Mouse (Mus musculus) CH12.LX (cell line): ENCODE measurements at regions not wholly inside any gene's neighbourhood (a gene's known extent, or its start where the extent isn't known, plus 50 kb on each side); places are given as distances from the start of the nearest gene placed in this dataset.

Experiments
- DNase-seq: peaks from one replicate; pipeline ENCODE4 v3.0.0-alpha.2; 2013; ENCODE audit errors: extremely low read depth
- H3K27ac ChIP-seq: 2 replicates; pipeline ENCODE4 v1.5.1; 2012; ENCODE audit warnings: low read depth, mild to moderate bottlenecking, control low read depth, moderate library complexity; ENCODE audit not compliant: insufficient read depth
- H3K27me3 ChIP-seq: replicated peaks from 2 replicates; pipeline ENCODE3; 2012; ENCODE audit warnings: inconsistent platforms
- H3K36me3 ChIP-seq, 2 experiments: replicated peaks in 1 of 2; 2 replicates each; pipeline versions ENCODE3 to v1.6.1; 2012; ENCODE audit warnings: inconsistent platforms in 1 of 2, low read length in 1 of 2, mild to moderate bottlenecking in 1 of 2, mixed read lengths in 1 of 2, moderate library complexity in 1 of 2; ENCODE audit not compliant: control insufficient read depth in 1 of 2, insufficient read depth in 1 of 2
- H3K4me1 ChIP-seq, 2 experiments: 2 replicates each; pipeline ENCODE4 v1.6.1; 2012; ENCODE audit warnings: inconsistent platforms in 1 of 2, moderate library complexity in 1 of 2; ENCODE audit not compliant: insufficient read depth in 2 of 2, control insufficient read depth in 1 of 2
- H3K4me2 ChIP-seq: 2 replicates; pipeline ENCODE4 v1.6.1; 2012; ENCODE audit warnings: low read depth, mild to moderate bottlenecking, control low read depth; ENCODE audit not compliant: poor library complexity, insufficient read depth, severe bottlenecking
- H3K4me3 ChIP-seq, 3 experiments: fragments of 150-350 bp in 1 of 3; sonication (generic) in 1 of 3; replicated peaks in 1 of 3; 2 replicates each; pipeline versions ENCODE3 to v1.5.1; 2011 to 2012; ENCODE audit warnings: low read depth in 2 of 3, low read length in 2 of 3, mild to moderate bottlenecking in 2 of 3, moderate library complexity in 2 of 3, control low read depth in 1 of 3, improper control_type of control experiment in 1 of 3, inconsistent platforms in 1 of 3, mixed read lengths in 1 of 3; ENCODE audit not compliant: poor library complexity in 1 of 3
- H3K79me2 ChIP-seq: replicated peaks from 2 replicates; pipeline ENCODE4 v1.6.1; 2012; ENCODE audit warnings: mild to moderate bottlenecking, moderate library complexity; ENCODE audit not compliant: control insufficient read depth, poor library complexity, insufficient read depth, severe bottlenecking; ENCODE audit errors: extremely low read depth
- H3K9ac ChIP-seq: 2 replicates; pipeline ENCODE4 v1.6.1; 2012; ENCODE audit warnings: low read depth, mild to moderate bottlenecking, control low read depth, moderate library complexity; ENCODE audit not compliant: insufficient read depth
- H3K9me3 ChIP-seq: replicated peaks from 2 replicates; pipeline ENCODE3; 2012; ENCODE audit warnings: low read length, inconsistent platforms, mixed read lengths
- BHLHE40 ChIP-seq: IDR thresholded peaks from 2 replicates; pipeline ENCODE4 v1.6.1; 2011; ENCODE audit warnings: mild to moderate bottlenecking, low read depth, low read length, improper control_type of control experiment
- CTCF ChIP-seq, 2 experiments: IDR thresholded peaks in 1 of 2; conservative IDR thresholded peaks in 1 of 2; 2 replicates each; pipeline ENCODE4 v1.5.1; 2011 to 2012; ENCODE audit warnings: low read depth in 2 of 2, low read length in 2 of 2, improper control_type of control experiment in 1 of 2, inconsistent platforms in 1 of 2, mild to moderate bottlenecking in 1 of 2, moderate library complexity in 1 of 2
- ELF1 ChIP-seq: IDR thresholded peaks from 2 replicates; pipeline ENCODE4 v1.6.1; 2014; ENCODE audit warnings: low read depth, mild to moderate bottlenecking, inconsistent platforms, low read length, improper control_type of control experiment
- GABPA ChIP-seq: IDR thresholded peaks from 2 replicates; pipeline ENCODE4 v1.6.1; 2012; ENCODE audit warnings: low read depth, low read length, improper control_type of control experiment, inconsistent platforms; ENCODE audit not compliant: insufficient replicate concordance
- MAX ChIP-seq: IDR thresholded peaks from 2 replicates; pipeline ENCODE4 v1.6.1; 2011; ENCODE audit warnings: low read length, improper control_type of control experiment
- MAZ ChIP-seq: IDR thresholded peaks from 2 replicates; pipeline ENCODE4 v1.6.1; 2012; ENCODE audit warnings: low read depth, mild to moderate bottlenecking, inconsistent platforms, low read length, improper control_type of control experiment, moderate library complexity
- NELFE ChIP-seq: IDR thresholded peaks from 2 replicates; pipeline ENCODE4 v1.6.1; 2011; ENCODE audit warnings: low read depth, low read length, improper control_type of control experiment
- PAX5 ChIP-seq: IDR thresholded peaks from 2 replicates; pipeline ENCODE4 v1.6.1; 2012; ENCODE audit warnings: low read length, inconsistent platforms, mixed read lengths
- RCOR1 ChIP-seq: conservative IDR thresholded peaks from 2 replicates; pipeline ENCODE4 v1.6.1; 2012; ENCODE audit warnings: low read depth, mild to moderate bottlenecking, inconsistent platforms, low read length, improper control_type of control experiment
- SIN3A ChIP-seq: IDR thresholded peaks from 2 replicates; pipeline ENCODE4 v1.6.1; 2012; ENCODE audit warnings: low read length, improper control_type of control experiment, inconsistent platforms
- TBP ChIP-seq: conservative IDR thresholded peaks from 2 replicates; pipeline ENCODE4 v1.6.1; 2011; ENCODE audit warnings: low read depth, low read length, improper control_type of control experiment
- TCF12 ChIP-seq: IDR thresholded peaks from 2 replicates; pipeline ENCODE4 v1.6.1; 2014; ENCODE audit warnings: low read depth, mild to moderate bottlenecking, inconsistent platforms, low read length, improper control_type of control experiment
- UBTF ChIP-seq: IDR thresholded peaks from 2 replicates; pipeline ENCODE4 v1.6.1; 2012; ENCODE audit warnings: low read depth, mild to moderate bottlenecking, inconsistent platforms, low read length, improper control_type of control experiment, moderate library complexity
- ZKSCAN1 ChIP-seq: IDR thresholded peaks from 2 replicates; pipeline ENCODE4 v1.6.1; 2012; ENCODE audit warnings: low read depth, inconsistent platforms, low read length, improper control_type of control experiment, borderline replicate concordance
- ZMIZ1 ChIP-seq: IDR thresholded peaks from 2 replicates; pipeline ENCODE4 v1.6.1; 2012; ENCODE audit warnings: low read depth, mild to moderate bottlenecking, inconsistent platforms, low read length, improper control_type of control experiment
- dilution Hi-C: fragments of 300-500 bp; cut with MboI; formaldehyde crosslinking; loops from 2 replicates; pipeline ENCODE4 v1.14.3; 2020; ENCODE audit warnings: low sequenced_read_pairs; ENCODE audit not compliant: extremely low pct_unique_long_range_greater_than_20kb, extremely low pct_ligation_motif_present
- in situ Hi-C: fragments of 300-500 bp; cut with MboI; formaldehyde crosslinking; loops from 3 replicates; pipeline ENCODE4 v1.14.3; 2019; ENCODE audit warnings: low sequenced_read_pairs, low pct_ligation_motif_present, low pct_unique_long_range_greater_than_20kb, mixed read lengths

DNA sequence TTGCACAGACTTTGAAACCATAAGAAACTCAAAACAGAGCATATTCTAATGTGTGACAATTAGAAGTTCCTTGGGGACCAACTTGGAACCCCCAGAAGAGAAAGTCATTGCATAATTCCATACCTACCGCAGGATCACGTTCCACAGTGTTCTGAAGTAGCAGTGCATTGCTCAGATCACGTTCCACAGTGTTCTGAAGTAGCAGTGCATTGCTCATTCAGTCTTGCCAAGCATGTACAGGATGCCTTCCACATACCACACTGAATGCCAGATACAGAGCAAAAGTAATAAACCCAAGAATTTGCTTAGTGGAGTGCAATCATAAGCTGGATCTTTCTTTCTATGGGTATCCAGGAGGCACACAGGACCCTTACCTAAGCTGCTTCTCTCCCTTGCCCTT is 78.4 kb upstream of the Boc start:
- no peaks in the 10 kb centered on the region for H3K9me3 ChIP-seq
- TF ChIP-seq CTCF (conservative IDR thresholded peaks at IDR 0.05 in 1 of 2, IDR thresholded peaks at IDR 0.05 in 1 of 2; ENCODE audit: low read depth in 2 of 2, low read length in 2 of 2) (no peak), TCF12 (no peak), NELFE (no peak)

DNA sequence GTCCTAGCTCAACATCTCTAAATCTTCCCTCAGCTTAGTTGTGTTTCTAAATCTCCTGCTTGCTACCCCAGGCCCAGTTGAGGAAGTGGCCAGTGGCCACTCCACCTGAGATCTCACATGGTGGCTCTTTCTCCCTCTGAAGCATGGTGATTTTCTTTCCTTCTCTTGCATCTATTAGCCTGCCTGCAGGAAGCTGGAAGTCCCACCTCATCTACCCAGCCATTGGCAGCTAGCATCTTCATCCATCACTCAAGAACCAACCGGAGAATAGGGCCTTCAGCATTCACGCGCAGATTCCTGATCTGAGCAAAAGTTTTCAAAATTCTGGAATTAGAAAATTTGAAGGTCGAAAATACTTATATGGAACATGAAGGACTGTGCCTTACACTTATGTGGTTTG is 75.8 kb upstream of the Boc start:
- no peak overlapping the region for H3K4me3 ChIP-seq

More for the DNA sequence above, 78.4 kb upstream of the Boc start:
- in situ Hi-C loops (loop anchor here (10.0 kb wide), 1 partner anchor 152 kb away; no protein-coding TSS in a partner anchor), dilution Hi-C loops (no loop called here)
- DNase-seq = no peak
- Histone ChIP-seq H3K27me3 (no peaks in the 10 kb centered on the region), H3K36me3 (no peaks in the 10 kb centered on the region), H3K27ac (no peak overlapping the region), H3K4me1 (no peaks in the 10 kb centered on the region), H3K9ac (no peak overlapping the region), H3K79me2 (no peaks in the 10 kb centered on the region), H3K4me2 (no peak overlapping the region), H3K4me3 (no peak overlapping the region)

DNA sequence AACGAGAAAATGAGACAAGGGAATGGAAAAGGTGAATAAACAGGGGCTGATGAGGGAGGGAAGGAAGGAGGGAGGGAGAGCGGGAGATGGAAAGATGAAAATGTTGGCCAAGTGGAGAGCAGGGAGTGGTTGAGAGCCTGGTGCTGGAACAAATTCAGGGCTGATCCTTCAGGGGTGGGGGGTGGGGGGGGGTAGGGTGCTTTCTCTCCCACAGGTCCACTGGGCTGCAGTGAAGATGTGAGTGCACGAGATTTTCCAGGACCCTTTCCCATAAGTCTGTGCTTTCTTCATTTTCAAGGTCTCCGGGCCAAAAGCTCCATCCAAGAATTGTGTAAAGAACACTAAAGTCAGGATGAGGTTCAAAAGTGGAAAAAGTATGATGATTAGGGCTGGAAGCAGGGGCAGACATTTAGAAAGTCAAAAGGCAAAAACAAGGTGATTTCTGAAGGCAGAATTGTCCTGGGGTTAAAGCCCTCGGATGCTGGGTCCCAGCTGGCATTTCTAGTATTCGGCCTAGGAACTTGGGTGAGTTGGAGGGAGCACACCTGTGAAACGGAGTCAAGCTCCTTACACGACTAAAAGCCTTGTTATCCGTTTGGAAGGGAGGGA is 74.5 kb upstream of the Boc start:
- Histone ChIP-seq H3K4me3 (no peak overlapping the region), H3K27ac (no peak overlapping the region), H3K4me1 (no peaks in the 10 kb centered on the region), H3K4me2 (no peak overlapping the region), H3K36me3 (no peaks in the 10 kb centered on the region), H3K9ac (no peak overlapping the region), H3K9me3 (no peaks in the 10 kb centered on the region), H3K79me2 (no peaks in the 10 kb centered on the region), H3K27me3 (no peaks in the 10 kb centered on the region)
- in situ Hi-C loops (loop anchor here (10.0 kb wide), 1 partner anchor 148 kb away; no protein-coding TSS in a partner anchor), dilution Hi-C loops (no loop called here)
- no peak for TF ChIP-seq TCF12
- TF ChIP-seq BHLHE40 = no peak
- TF ChIP-seq MAX = no peak
- no peak for TF ChIP-seq GABPA
- TF ChIP-seq TBP = no peak
- no peak for TF ChIP-seq RCOR1
- no peak for TF ChIP-seq MAZ
- no peak for TF ChIP-seq SIN3A
- no peak for TF ChIP-seq PAX5
- TF ChIP-seq ZKSCAN1 = no peak
- TF ChIP-seq ZMIZ1 = no peak
- no peak for DNase-seq

More for the DNA sequence above, 75.8 kb upstream of the Boc start:
- Histone ChIP-seq H3K9ac (no peak overlapping the region), H3K4me1 (no peaks in the 10 kb centered on the region), H3K79me2 (no peaks in the 10 kb centered on the region), H3K9me3 (no peaks in the 10 kb centered on the region), H3K36me3 (no peaks in the 10 kb centered on the region), H3K27me3 (no peaks in the 10 kb centered on the region), H3K27ac (no peak overlapping the region), H3K4me2 (no peak overlapping the region)
- DNase-seq = no peak
- in situ Hi-C loops (loop anchor here (10.0 kb wide), 1 partner anchor 150 kb away; no protein-coding TSS in a partner anchor), dilution Hi-C loops (no loop called here)
- TF ChIP-seq ELF1 (no peak), UBTF (no peak), CTCF (conservative IDR thresholded peaks at IDR 0.05 in 1 of 2, IDR thresholded peaks at IDR 0.05 in 1 of 2; ENCODE audit: low read depth in 2 of 2, low read length in 2 of 2) (no peak), SIN3A (no peak), ZKSCAN1 (no peak)
